Mouse (Mus musculus): Measurements from ENCODE around the gene Lcp1.

GRCm38 (mm10) chr14:75170546-75170945 is 39.6 kb downstream of the Lcp1 start:
- TF ChIP-seq EP300 (IDR thresholded peaks at IDR 0.05; ENCODE audit: insufficient read depth, low read depth, low read length): no peak
- TF ChIP-seq CTCF (IDR thresholded peaks at IDR 0.05): no peak
- no peak for TF ChIP-seq POLR2A (IDR thresholded peaks at IDR 0.05; ENCODE audit: insufficient read depth, low read depth, low read length)

Measured in heart, adult 2 months (tissue).